Mouse (Mus musculus): ENCODE measurements around the gene Lrrc56. TPM values are rescaled to one million over a fixed set of nuclear protein-coding genes. Genes with fewer than 3 reads are reported as not detected.

Lrrc56 gene
- total and polyA plus RNA-seq, 2 experiments = 1.8 to 4.4 TPM

DNA sequence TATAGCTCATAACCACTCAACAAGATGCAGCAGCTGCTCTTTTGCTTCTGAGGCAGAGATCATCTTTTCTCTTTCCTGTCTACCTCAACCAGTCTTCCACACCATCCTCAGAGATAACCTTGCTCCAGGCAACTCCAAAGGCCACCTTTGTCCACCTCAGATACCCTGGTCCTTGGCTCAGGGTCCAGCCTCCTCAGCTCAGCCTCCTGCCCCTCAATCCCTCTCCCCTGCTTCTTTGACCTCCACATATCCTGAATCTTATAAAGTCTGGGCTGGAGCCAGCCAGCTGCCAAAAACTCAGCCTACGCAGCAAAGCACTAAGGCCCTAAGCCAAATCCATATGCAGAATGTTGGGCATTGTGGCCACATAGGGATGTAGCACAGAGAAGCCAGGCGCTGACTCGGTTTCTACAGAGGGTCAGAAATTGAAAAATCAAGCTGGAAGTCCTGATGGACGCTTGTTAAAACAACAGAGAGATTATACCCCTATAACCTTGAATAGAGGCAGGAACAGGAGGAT, 28.8 kb downstream of the Lrrc56 start:
- no peaks in the 10 kb centered on the region for H3K27me3 ChIP-seq (ENCODE audit: control insufficient read depth, insufficient read depth, low read length)
- no peak overlapping the region for H3K9ac ChIP-seq (ENCODE audit: low read depth, low read length)
- no peaks in the 10 kb centered on the region for H3K36me3 ChIP-seq (ENCODE audit: control insufficient read depth, insufficient read depth, low read length)
- no peaks in the 10 kb centered on the region for H3K79me2 ChIP-seq (ENCODE audit: control insufficient read depth, insufficient read depth, low read length)
- no peak for DNase-seq (ENCODE audit: extremely low read depth, low read depth, low spot score)
- 89% methylated on average over 4 of the region's 4 CpGs for WGBS
- no peak overlapping the region for H3K27ac ChIP-seq (replicated peaks; ENCODE audit: insufficient read depth, low read depth, low read length)
- H3K4me1 ChIP-seq (ENCODE audit: control insufficient read depth, insufficient read depth, low read length) = peaks cover 6% of the 10 kb centered on the region
- TF ChIP-seq CTCF (IDR thresholded peaks at IDR 0.05; ENCODE audit: low read depth, low read length) = no peak
- TF ChIP-seq POLR2A (IDR thresholded peaks at IDR 0.05; ENCODE audit: extremely low read depth, insufficient read depth, low read length) = no peak
- H3K4me3 ChIP-seq (ENCODE audit: insufficient read depth, low read depth, low read length) = no peak overlapping the region

- no peak overlapping the region for H3K4me3 ChIP-seq (ENCODE audit: insufficient read depth, low read depth, low read length)
- no peak overlapping the region for H3K27ac ChIP-seq (replicated peaks; ENCODE audit: insufficient read depth, low read depth, low read length)
- peaks cover 13% of the 10 kb centered on the region; the same call in 1 of the 2 replicates for H3K4me1 ChIP-seq (ENCODE audit: control insufficient read depth, insufficient read depth, low read length)
- no peak for DNase-seq (ENCODE audit: extremely low read depth, low read depth, low spot score)
- peaks cover 19% of the 10 kb centered on the region for H3K79me2 ChIP-seq (ENCODE audit: control insufficient read depth, insufficient read depth, low read length)
- no peak overlapping the region for H3K9ac ChIP-seq (ENCODE audit: low read depth, low read length)
- no peaks in the 10 kb centered on the region for H3K27me3 ChIP-seq (ENCODE audit: control insufficient read depth, insufficient read depth, low read length)
- no peaks in the 10 kb centered on the region; the same call in 1 of the 2 replicates for H3K36me3 ChIP-seq (ENCODE audit: control insufficient read depth, insufficient read depth, low read length)
- 95% methylated on average over 6 of the region's 6 CpGs for WGBS
- TF ChIP-seq POLR2A (IDR thresholded peaks at IDR 0.05; ENCODE audit: extremely low read depth, insufficient read depth, low read length) (no peak), CTCF (IDR thresholded peaks at IDR 0.05; ENCODE audit: low read depth, low read length) (no peak)
These were observed 32.6 kb downstream of the Lrrc56 start for GRCm38 (mm10) chr7:141226535-141226934.

GRCm38 (mm10) chr7:141227796-141228195, 33.8 kb downstream of the Lrrc56 start:
- H3K36me3 ChIP-seq (ENCODE audit: control insufficient read depth, insufficient read depth, low read length) = peaks cover 11% of the 10 kb centered on the region
- DNase-seq (ENCODE audit: extremely low read depth, low read depth, low spot score) = no peak
- peaks cover 11% of the 10 kb centered on the region; the same call in 1 of the 2 replicates for H3K4me1 ChIP-seq (ENCODE audit: control insufficient read depth, insufficient read depth, low read length)
- H3K4me3 ChIP-seq (ENCODE audit: insufficient read depth, low read depth, low read length) = no peak overlapping the region
- no peak overlapping the region for H3K27ac ChIP-seq (replicated peaks; ENCODE audit: insufficient read depth, low read depth, low read length)
- no peaks in the 10 kb centered on the region for H3K27me3 ChIP-seq (ENCODE audit: control insufficient read depth, insufficient read depth, low read length)
- peaks cover 25% of the 10 kb centered on the region for H3K79me2 ChIP-seq (ENCODE audit: control insufficient read depth, insufficient read depth, low read length)
- 79% methylated on average over 4 of the region's 4 CpGs for WGBS
- no peak for TF ChIP-seq POLR2A (IDR thresholded peaks at IDR 0.05; ENCODE audit: extremely low read depth, insufficient read depth, low read length)
- no peak for TF ChIP-seq CTCF (IDR thresholded peaks at IDR 0.05; ENCODE audit: low read depth, low read length)
- no peak overlapping the region for H3K9ac ChIP-seq (ENCODE audit: low read depth, low read length)

DNA sequence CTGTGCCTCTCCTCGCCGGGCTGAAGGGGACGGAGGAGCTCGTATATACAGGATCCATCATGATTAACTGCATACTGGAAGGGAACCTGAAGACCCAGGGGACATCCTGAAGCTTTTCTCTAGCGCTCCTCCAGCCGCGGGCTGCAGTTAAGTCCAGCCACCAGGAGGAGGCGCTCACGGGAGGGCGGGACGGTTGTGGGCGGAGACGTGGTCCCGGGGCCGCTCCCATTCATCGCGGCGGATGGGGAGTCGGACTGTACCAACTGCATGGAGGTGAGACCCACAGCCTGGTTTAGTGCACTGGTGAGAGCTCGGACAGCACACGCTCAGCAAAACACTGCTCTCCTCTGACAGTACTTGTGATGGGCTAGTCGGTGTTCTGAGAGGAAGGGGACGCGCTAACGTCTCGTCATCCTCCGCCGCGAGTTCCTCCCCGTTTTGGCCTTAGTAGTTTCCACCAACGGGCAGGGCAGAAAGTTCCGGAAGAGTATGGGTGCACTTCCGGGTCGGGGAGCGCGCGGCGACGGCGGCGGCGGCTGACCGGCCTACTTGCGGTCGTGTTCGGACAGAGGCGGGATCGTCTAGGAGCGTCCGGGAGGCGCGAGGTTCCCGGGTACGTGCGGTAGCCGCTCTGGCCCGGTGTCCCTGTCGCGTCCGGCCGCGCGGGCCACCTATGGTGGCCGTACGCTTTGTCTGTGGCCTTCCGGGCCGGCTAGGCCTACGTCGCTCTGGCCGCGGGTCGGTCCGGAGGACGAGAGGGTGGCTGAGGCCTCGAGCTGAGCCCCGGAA, 34.5 kb downstream of the Lrrc56 start, which contains the start of gene Phrf1:
Phrf1 (plus strand) TSS at position 506 of the 789 bp plus-strand sequence.
- H3K27me3 ChIP-seq (ENCODE audit: control insufficient read depth, insufficient read depth, low read length) = no peaks in the 10 kb centered on the region
- peak; percentile 81 for DNase-seq (ENCODE audit: extremely low read depth, low read depth, low spot score)
- peaks cover 18% of the 10 kb centered on the region for H3K36me3 ChIP-seq (ENCODE audit: control insufficient read depth, insufficient read depth, low read length)
- H3K79me2 ChIP-seq (ENCODE audit: control insufficient read depth, insufficient read depth, low read length) = peaks cover 25% of the 10 kb centered on the region
- under 1% methylated on average over 76 of the region's 76 CpGs for WGBS
- TF ChIP-seq CTCF (IDR thresholded peaks at IDR 0.05; ENCODE audit: low read depth, low read length) (peak; percentile 91), POLR2A (IDR thresholded peaks at IDR 0.05; ENCODE audit: extremely low read depth, insufficient read depth, low read length) (peak; percentile 60; the same call in 1 of the 2 replicates)
- H3K4me3 ChIP-seq (ENCODE audit: insufficient read depth, low read depth, low read length) = peak within 1 kb of the TSS; percentile 90
- H3K4me1 ChIP-seq (ENCODE audit: control insufficient read depth, insufficient read depth, low read length) = peaks cover 11% of the 10 kb centered on the region; the same call in 1 of the 2 replicates
- peak within 1 kb of the TSS; percentile 77 for H3K9ac ChIP-seq (ENCODE audit: low read depth, low read length)
- H3K27ac ChIP-seq (replicated peaks; ENCODE audit: insufficient read depth, low read depth, low read length) = peak within 1 kb of the TSS; percentile 76

DNA sequence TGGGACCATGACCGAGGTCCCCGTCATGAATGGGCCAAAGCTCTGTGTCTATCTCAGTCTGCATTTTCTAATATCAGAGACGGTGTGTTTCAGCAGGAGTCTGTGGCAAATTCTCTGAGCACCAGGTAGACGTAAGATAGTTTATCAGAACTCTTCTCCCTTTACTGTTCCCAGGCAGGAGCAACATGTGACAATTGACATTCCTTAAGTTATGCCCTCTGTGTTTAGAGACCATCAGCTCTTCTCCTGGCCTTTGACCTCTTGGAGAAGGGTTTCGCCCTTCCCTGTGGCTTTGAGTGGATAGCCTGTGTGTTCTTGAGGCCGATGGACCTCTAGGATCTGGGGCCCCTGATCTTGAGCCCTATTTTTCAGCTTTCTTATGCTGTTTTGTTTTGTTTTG, 35.7 kb downstream of the Lrrc56 start:
- peaks cover 11% of the 10 kb centered on the region; the same call in 1 of the 2 replicates for H3K4me1 ChIP-seq (ENCODE audit: control insufficient read depth, insufficient read depth, low read length)
- no peaks in the 10 kb centered on the region for H3K27me3 ChIP-seq (ENCODE audit: control insufficient read depth, insufficient read depth, low read length)
- peaks cover 25% of the 10 kb centered on the region for H3K36me3 ChIP-seq (ENCODE audit: control insufficient read depth, insufficient read depth, low read length)
- no peak overlapping the region for H3K27ac ChIP-seq (replicated peaks; ENCODE audit: insufficient read depth, low read depth, low read length)
- peak overlapping the region; percentile 90 for H3K4me3 ChIP-seq (ENCODE audit: insufficient read depth, low read depth, low read length)
- peaks cover 25% of the 10 kb centered on the region for H3K79me2 ChIP-seq (ENCODE audit: control insufficient read depth, insufficient read depth, low read length)
- no peak for DNase-seq (ENCODE audit: extremely low read depth, low read depth, low spot score)
- peak overlapping the region; percentile 77 for H3K9ac ChIP-seq (ENCODE audit: low read depth, low read length)
- TF ChIP-seq POLR2A (IDR thresholded peaks at IDR 0.05; ENCODE audit: extremely low read depth, insufficient read depth, low read length) (no peak), CTCF (IDR thresholded peaks at IDR 0.05; ENCODE audit: low read depth, low read length) (no peak)
- WGBS = 20% methylated on average over 6 of the region's 6 CpGs

All from liver, adult 2 months (tissue).